Mouse (Mus musculus) forebrain, embryonic 14.5 days (tissue): ENCODE measurements around the gene Kifc1. TPM values are rescaled to one million over a fixed set of nuclear protein-coding genes. Genes with fewer than 3 reads are reported as not detected.

Source experiments
- ATAC-seq: fragments of 200-750 bp; cut with Nextera tagmentation; 2 replicates; pipeline ENCODE4 v1.8.0; 2017; ENCODE audit warnings: mild to moderate bottlenecking, moderate library complexity
- DNase-seq: peaks from one replicate; pipeline ENCODE4 v3.0.0-alpha.2; 2015; ENCODE audit warnings: low spot score
- H3K27ac ChIP-seq: fragments of 300-500 bp; sonication (generic); 2 replicates; pipeline ENCODE4 v1.5.1; 2014; ENCODE audit warnings: low read depth, mild to moderate bottlenecking, control low read depth, low read length, moderate library complexity
- H3K27me3 ChIP-seq: fragments of 300-500 bp; sonication (generic); replicated peaks from 2 replicates; pipeline ENCODE4 v1.6.1; 2014; ENCODE audit warnings: low read length, control low read depth, mixed read lengths; ENCODE audit not compliant: control insufficient read depth, insufficient read depth
- H3K36me3 ChIP-seq: fragments of 300-500 bp; sonication (generic); 2 replicates; pipeline ENCODE4 v1.6.1; 2014; ENCODE audit warnings: low read length, control low read depth; ENCODE audit not compliant: control insufficient read depth, insufficient read depth
- H3K4me1 ChIP-seq: fragments of 300-500 bp; sonication (generic); 2 replicates; pipeline ENCODE4 v1.6.1; 2014; ENCODE audit warnings: antibody characterized with exemption, low read length, control low read depth; ENCODE audit not compliant: control insufficient read depth, insufficient read depth
- H3K4me2 ChIP-seq: fragments of 300-500 bp; sonication (generic); 2 replicates; pipeline ENCODE4 v1.6.1; 2014; ENCODE audit warnings: mild to moderate bottlenecking, control low read depth, low read length
- H3K4me3 ChIP-seq: fragments of 300-500 bp; sonication (generic); 2 replicates; pipeline ENCODE4 v1.5.1; 2014; ENCODE audit warnings: low read depth, low read length, control low read depth
- H3K9ac ChIP-seq: fragments of 300-500 bp; sonication (generic); 2 replicates; pipeline ENCODE4 v1.6.1; 2014; ENCODE audit warnings: mild to moderate bottlenecking, low read length, control low read depth, moderate library complexity
- H3K9me3 ChIP-seq: fragments of 300-500 bp; sonication (generic); replicated peaks from 2 replicates; pipeline ENCODE4 v1.6.1; 2016; ENCODE audit warnings: low read length, control low read depth, mixed read lengths; ENCODE audit not compliant: control insufficient read depth
- WGBS: fragments of 180-500 bp; shearing (Covaris S2); extraction: QIAGEN DNeasy Blood & Tissue Kit; methylation state at CpG from one replicate; pipeline ENCODE4 v1.1.7; 2014; 5-methylcytosine and 5-hydroxymethylcytosine counted together
- microRNA-seq: library from miRNA; unstranded; fragments of <30 nt; microRNA quantifications from one replicate; pipeline ENCODE4, GENCODE M21; 2016
- polyA plus RNA-seq: library from polyadenylated mRNA; unstranded; fragments of >200 nt; fragmentation: Nextera tagmentation; extraction: Ambion mirVana; gene quantifications from 2 replicates; pipeline ENCODE4 v1.2.1, GENCODE M21; 2014

The Kifc1 gene
- polyA plus RNA-seq, 1 experiment from 2014 or later: 4.6 TPM

DNA sequence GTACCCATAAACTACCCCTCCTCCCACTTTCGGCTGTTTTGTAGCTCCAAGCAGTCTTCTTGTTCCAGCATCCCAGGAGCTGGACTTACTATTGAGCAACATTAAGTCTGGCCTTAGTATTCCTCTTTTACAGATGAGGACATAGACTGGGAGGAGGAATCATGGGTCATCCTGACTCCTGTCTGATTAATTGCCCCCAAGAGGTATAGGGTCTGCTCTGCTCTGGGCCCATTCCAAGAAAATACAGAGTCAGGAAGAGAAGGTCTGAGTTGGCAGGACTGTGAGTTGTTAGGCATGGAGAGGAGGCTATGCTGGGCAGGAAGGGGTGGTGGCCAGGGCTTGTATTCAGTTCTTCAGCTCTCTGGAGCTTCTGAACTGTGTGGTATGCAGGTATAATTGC lies 46.3 kb downstream of the Kifc1 start:
- 69% methylated on average over 1 of the region's 1 CpGs for WGBS
- Histone ChIP-seq H3K27me3 (no peaks in the 10 kb centered on the region), H3K4me3 (no peak overlapping the region), H3K4me1 (peaks cover 6% of the 10 kb centered on the region), H3K9me3 (no peaks in the 10 kb centered on the region), H3K27ac (no peak overlapping the region), H3K9ac (peak overlapping the region; percentile 75; the same call in 1 of the 2 replicates), H3K4me2 (peak overlapping the region; percentile 96), H3K36me3 (peaks cover 27% of the 10 kb centered on the region)
- ATAC-seq: no peak
- DNase-seq: no peak

DNA sequence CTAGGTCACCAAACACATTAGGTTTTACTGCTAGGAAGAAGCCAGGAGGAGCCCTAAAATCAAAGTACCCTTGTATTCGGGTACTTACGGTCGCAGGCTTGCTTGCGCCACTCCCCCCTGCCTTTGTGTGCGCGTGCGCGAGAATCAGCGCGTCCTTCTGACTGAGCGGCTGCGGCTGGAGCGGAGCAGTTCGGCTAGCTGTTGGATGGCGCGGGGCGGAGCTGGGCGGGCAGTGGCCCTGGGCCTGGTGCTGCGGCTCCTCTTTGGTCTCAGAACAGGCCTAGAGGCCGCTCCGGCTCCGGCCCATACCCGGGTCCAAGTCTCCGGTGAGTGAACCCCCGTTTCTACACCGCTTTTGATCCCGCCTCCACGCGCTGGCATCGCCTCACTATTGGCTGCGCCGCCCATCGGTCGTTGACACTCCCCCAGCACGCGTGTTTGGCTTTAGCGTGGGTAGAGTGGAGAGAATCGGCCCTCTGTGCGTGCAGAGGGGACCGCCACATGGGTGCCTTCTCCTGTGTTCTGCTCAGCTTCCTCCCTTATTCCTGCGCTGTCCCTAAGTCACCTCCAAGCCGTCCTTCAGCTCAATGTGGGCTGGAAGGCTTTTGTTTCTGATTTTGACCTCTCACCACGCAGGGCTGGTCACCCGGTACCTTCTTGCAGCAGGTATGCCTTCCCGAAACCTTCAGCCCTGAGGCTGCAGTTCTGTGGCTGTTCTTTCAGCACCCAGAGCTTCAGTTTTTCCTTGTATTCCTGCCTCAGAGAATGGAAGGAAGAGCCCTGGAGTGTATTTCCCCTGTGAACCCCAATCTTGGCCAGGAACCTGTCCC lies 47.3 kb downstream of the Kifc1 start, which contains the start of gene Cd320:
TSS of gene Cd320 (plus strand) at position 126 of the 830 bp plus-strand sequence.
- no peak within 1 kb of the TSS; the same call in 1 of the 2 replicates for H3K27ac ChIP-seq
- H3K36me3 ChIP-seq: peaks cover 27% of the 10 kb centered on the region
- no peaks in the 10 kb centered on the region for H3K9me3 ChIP-seq
- peak within 1 kb of the TSS; percentile 73 for H3K4me3 ChIP-seq
- H3K9ac ChIP-seq: peak within 1 kb of the TSS; percentile 75
- ATAC-seq (peak; percentile 96), DNase-seq (peak; percentile 96)
- peaks cover 6% of the 10 kb centered on the region for H3K4me1 ChIP-seq
- peak within 1 kb of the TSS; percentile 96 for H3K4me2 ChIP-seq
- H3K27me3 ChIP-seq: no peaks in the 10 kb centered on the region
- WGBS: under 1% methylated on average over 45 of the region's 45 CpGs

DNA sequence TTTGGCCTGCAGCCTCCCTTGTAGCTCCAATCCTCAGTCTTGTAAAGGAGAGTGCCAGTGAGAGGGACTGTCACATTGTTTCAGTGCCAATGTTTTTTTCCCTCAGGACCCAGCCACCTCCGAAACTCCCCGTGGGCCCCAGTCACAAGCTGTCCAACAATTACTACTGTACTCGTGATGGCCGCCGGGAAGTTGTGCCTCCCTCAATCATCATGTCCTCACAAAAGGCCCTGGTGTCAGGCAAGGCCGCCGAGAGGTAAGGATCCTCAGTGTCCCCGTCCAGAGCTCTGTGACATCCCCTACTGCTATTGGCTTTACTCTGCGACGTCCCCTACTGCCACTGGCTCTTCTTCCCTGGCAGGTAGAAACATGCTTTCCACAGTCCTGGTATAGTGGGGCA lies 60.9 kb downstream of the Kifc1 start:
- H3K27ac ChIP-seq: no peak overlapping the region
- H3K4me2 ChIP-seq: no peak overlapping the region
- no peaks in the 10 kb centered on the region for H3K27me3 ChIP-seq
- no peaks in the 10 kb centered on the region for H3K9me3 ChIP-seq
- no peak overlapping the region for H3K4me3 ChIP-seq
- no peak overlapping the region for H3K9ac ChIP-seq
- peaks cover 4% of the 10 kb centered on the region; the same call in 1 of the 2 replicates for H3K4me1 ChIP-seq
- WGBS: 86% methylated on average over 10 of the region's 10 CpGs
- H3K36me3 ChIP-seq: peaks cover 65% of the 10 kb centered on the region
- DNase-seq: no peak
- no peak for ATAC-seq

DNA sequence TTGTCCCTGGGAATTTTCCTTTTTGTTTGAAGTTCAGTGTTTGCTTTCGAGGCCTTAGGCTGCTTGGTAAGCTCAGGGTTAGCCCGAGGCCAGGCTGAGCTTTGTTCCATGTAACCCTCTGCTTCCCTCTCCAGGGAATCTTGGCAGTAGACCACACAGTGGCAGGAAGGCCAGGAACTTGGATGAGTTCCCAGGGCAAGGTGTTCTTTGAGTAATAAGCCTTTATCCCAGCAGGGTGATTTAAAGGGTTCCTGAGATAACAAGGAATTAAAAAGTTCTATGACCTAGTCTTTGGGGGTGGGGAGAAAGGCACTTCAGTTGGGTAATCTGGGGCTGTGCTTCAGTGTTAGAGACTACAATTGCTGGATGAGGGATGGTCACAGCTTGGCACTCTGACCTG lies 61.6 kb downstream of the Kifc1 start:
- Histone ChIP-seq H3K36me3 (peaks cover 58% of the 10 kb centered on the region), H3K9ac (peak overlapping the region; percentile 13; the same call in 1 of the 2 replicates), H3K27ac (no peak overlapping the region), H3K4me2 (no peak overlapping the region), H3K9me3 (no peaks in the 10 kb centered on the region), H3K4me3 (no peak overlapping the region), H3K27me3 (no peaks in the 10 kb centered on the region), H3K4me1 (peaks cover 4% of the 10 kb centered on the region; the same call in 1 of the 2 replicates)
- ATAC-seq (no peak), DNase-seq (peak; percentile 17)
- 29% methylated on average over 2 of the region's 2 CpGs for WGBS

DNA sequence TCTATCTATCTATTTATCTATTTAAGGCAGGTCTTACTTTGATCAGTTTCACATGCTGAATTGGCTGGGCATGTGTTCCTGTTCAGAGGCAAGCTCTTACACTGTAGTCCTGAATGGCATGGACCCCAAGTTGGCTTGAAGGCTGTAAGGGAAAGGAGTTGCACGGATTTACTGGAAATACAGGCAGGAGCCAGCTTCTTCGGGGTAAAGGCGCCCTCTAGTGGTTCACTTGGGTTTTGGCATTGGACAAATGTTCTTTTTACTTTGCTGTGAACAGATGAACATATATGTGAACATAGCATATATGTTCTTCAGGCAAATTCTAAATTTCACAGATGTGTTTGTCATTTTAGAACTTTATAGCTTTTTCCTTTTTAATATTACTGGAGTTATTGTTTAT lies 63.6 kb downstream of the Kifc1 start:
- ATAC-seq: no peak
- Histone ChIP-seq H3K27ac (no peak overlapping the region), H3K4me1 (peaks cover 12% of the 10 kb centered on the region), H3K4me2 (no peak overlapping the region), H3K9me3 (no peaks in the 10 kb centered on the region), H3K36me3 (peaks cover 56% of the 10 kb centered on the region), H3K9ac (no peak overlapping the region), H3K4me3 (no peak overlapping the region), H3K27me3 (no peaks in the 10 kb centered on the region)
- whole genome bisulfite sequencing: 0% methylated on average over 3 of the region's 3 CpGs
- peak; percentile 88 for DNase-seq

Small RNA genes within 50 kb of the gene (microRNA-seq; reads per million reads assigned to microRNA genes)
- gene Gm27740: not detected

Other genes starting within 250 kb of the Kifc1 start
- gene Hnrnpm, start 203.8 kb downstream of the Kifc1 start, polyA plus RNA-seq: 242 and 246 TPM in 2 replicates
- gene March2, start 172.0 kb downstream of the Kifc1 start, polyA plus RNA-seq: 63.9 TPM in 2 replicates
- gene Rab11b, start 130.1 kb downstream of the Kifc1 start, polyA plus RNA-seq: 340 and 341 TPM in 2 replicates
- gene Angptl4, start 108.8 kb downstream of the Kifc1 start, polyA plus RNA-seq: 15.2 and 15.8 TPM in 2 replicates
- 35.6 and 37.2 TPM in 2 replicates for gene Kank3, start 80.1 kb downstream of the Kifc1 start, polyA plus RNA-seq
- gene Rps28, start 66.1 kb downstream of the Kifc1 start, polyA plus RNA-seq: 624 and 885 TPM in 2 replicates
- gene Ndufa7, start 66.1 kb downstream of the Kifc1 start, polyA plus RNA-seq: 461 and 608 TPM in 2 replicates
- gene Cd320, start 47.6 kb downstream of the Kifc1 start, polyA plus RNA-seq: 66.8 and 86.0 TPM in 2 replicates
- not detected in 2 replicates for gene Gm7029, start 16.8 kb downstream of the Kifc1 start, polyA plus RNA-seq
- 0.28 TPM in 1 of 2 replicates, not detected in the other for gene Platr17, start 14.5 kb upstream of the Kifc1 start, polyA plus RNA-seq
- gene Daxx, start 18.8 kb upstream of the Kifc1 start, polyA plus RNA-seq: 43.3 and 48.0 TPM in 2 replicates
- 14.1 and 17.7 TPM in 2 replicates for gene Tapbp, start 25.2 kb upstream of the Kifc1 start, polyA plus RNA-seq
- 12.3 and 12.6 TPM in 2 replicates for gene Zbtb22, start 25.2 kb upstream of the Kifc1 start, polyA plus RNA-seq
- gene Rgl2, start 38.9 kb upstream of the Kifc1 start, polyA plus RNA-seq: 27.2 and 36.0 TPM in 2 replicates
- 185 and 192 TPM in 2 replicates for gene Pfdn6, start 49.7 kb upstream of the Kifc1 start, polyA plus RNA-seq
- gene Wdr46, start 50.0 kb upstream of the Kifc1 start, polyA plus RNA-seq: 10.5 and 14.6 TPM in 2 replicates
- gene B3galt4, start 60.8 kb upstream of the Kifc1 start, polyA plus RNA-seq: 6.0 and 6.7 TPM in 2 replicates
- gene Vps52, start 65.2 kb upstream of the Kifc1 start, polyA plus RNA-seq: 41.6 and 50.4 TPM in 2 replicates
- gene Rps18, start 65.3 kb upstream of the Kifc1 start, polyA plus RNA-seq: 1,022 and 1,419 TPM in 2 replicates
- gene H2-K1, start 109.7 kb upstream of the Kifc1 start, polyA plus RNA-seq: 11.6 and 14.2 TPM in 2 replicates
- 6.7 and 7.4 TPM in 2 replicates for gene Ring1, start 134.0 kb upstream of the Kifc1 start, polyA plus RNA-seq
- 60.2 and 75.4 TPM in 2 replicates for gene H2-Ke6, start 137.4 kb upstream of the Kifc1 start, polyA plus RNA-seq
- 78.3 and 84.1 TPM in 2 replicates for gene Slc39a7, start 141.0 kb upstream of the Kifc1 start, polyA plus RNA-seq
- gene Rxrb, start 141.2 kb upstream of the Kifc1 start, polyA plus RNA-seq: 21.4 and 27.7 TPM in 2 replicates
- 0.95 and 1.6 TPM in 2 replicates for gene Col11a2, start 148.8 kb upstream of the Kifc1 start, polyA plus RNA-seq
- gene H2-Oa, start 201.7 kb upstream of the Kifc1 start, polyA plus RNA-seq: 0.22 TPM in 1 of 2 replicates, not detected in the other
- 11.0 and 11.6 TPM in 2 replicates for gene H2-DMa, start 228.9 kb upstream of the Kifc1 start, polyA plus RNA-seq
- gene Brd2, start 232.0 kb upstream of the Kifc1 start, polyA plus RNA-seq: 118 and 137 TPM in 2 replicates